Mouse (Mus musculus): Measurements from ENCODE around the gene Il17a. TPM values are rescaled to one million over a fixed set of nuclear protein-coding genes. Genes with fewer than 3 reads are reported as not detected.

The Il17a gene
- not detected for total RNA-seq (2021)
- long read RNA-seq, experiment 1, result 0 reads
- long read RNA-seq, experiment 2, result 0 reads

DNA sequence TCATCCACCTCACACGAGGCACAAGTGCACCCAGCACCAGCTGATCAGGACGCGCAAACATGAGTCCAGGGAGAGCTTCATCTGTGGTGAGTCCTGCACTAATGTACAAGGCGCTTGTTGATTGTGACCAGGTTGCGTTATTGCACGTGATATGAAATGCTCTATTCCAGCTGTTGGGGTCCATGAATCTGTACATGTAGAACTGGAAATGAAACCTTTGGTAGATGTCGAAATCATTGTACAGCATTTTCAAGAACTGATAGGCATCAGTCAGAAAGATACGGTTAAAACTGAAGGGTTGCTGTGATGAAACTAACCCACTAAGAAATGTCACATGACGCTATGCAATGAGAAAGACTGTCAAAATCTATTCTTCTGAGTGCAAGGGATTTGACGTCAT, at the start of gene Il17a:
Gene Il17a, plus strand, starts transcription at position 3 of the 400 bp plus-strand sequence.
- no peak within 1 kb of the TSS for H3K4me3 ChIP-seq
- intact Hi-C loops (cut with DNase I), result no loop called here
- DNase-seq (ENCODE audit: extremely low spot score in 1 of 2, low spot score in 2 of 2), result no peak
- TF ChIP-seq CTCF (IDR thresholded peaks at IDR 0.05), result no peak
- no peak within 1 kb of the TSS for H3K27ac ChIP-seq

DNA sequence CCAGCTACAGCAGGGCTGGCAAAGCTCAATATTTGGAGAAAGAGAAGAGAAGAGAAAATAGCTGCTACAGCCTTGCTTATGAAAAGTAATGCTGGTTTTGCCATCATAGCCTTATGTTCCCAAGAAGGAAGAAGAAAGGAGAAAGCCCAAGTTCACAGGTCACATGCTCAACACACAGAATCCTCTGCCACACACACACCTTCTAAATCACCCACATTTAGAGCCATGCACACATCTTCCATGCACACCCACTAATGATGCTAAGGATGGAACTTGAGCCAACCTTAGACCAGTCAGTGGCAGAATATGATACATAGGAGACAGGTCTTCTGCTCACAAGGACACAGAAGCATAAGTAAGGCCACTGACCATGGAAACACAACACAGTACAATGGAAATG, 47.9 kb upstream of the Il17a start:
- TF ChIP-seq CTCF (IDR thresholded peaks at IDR 0.05), result no peak
- intact Hi-C loops (cut with DNase I), result no loop called here
- H3K27ac ChIP-seq, result no peak overlapping the region
- H3K4me3 ChIP-seq, result no peak overlapping the region
- DNase-seq (ENCODE audit: extremely low spot score in 1 of 2, low spot score in 2 of 2), result no peak

DNA sequence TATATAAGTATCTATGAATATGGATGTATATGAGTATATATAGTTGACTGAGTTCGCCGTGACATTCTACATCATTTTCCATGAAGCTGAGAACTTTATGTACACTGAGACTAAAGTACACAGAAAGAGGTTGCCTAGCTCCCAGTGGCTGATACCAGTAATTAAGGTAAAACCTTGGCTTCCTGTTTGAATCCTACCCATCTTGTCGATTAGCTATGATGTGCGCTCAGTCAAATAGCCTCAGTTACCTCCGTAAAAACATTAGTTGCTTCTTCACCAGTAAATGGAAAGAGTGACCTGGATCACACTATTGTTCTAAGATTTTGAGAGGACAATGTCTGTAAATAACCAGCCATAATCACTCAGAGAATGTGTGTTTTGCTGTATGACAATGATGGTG, 47.3 kb upstream of the Il17a start:
- intact Hi-C loops (cut with DNase I), result no loop called here
- H3K4me3 ChIP-seq, result no peak overlapping the region
- H3K27ac ChIP-seq, result no peak overlapping the region
- no peak for DNase-seq (ENCODE audit: extremely low spot score in 1 of 2, low spot score in 2 of 2)
- no peak for TF ChIP-seq CTCF (IDR thresholded peaks at IDR 0.05)

DNA sequence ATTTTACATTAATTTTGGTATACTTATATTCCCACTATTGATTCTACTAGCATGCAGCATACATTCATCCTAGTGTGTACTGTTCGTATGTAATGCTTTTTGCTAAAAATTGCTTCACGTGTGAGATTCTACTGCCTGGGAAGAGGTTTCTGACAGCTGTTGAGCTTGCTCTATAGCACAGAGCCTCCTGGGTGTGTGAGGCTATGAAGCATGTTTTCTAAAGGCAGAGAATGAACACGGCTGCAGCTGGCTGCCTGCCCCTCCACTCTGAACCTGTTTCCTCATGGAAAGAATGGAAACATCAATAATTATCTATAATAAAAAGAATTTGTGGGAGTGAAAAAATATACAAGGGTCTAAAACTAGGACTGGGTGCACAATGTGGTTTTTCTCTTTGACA, 46.9 kb upstream of the Il17a start:
- no peak for TF ChIP-seq CTCF (IDR thresholded peaks at IDR 0.05)
- H3K4me3 ChIP-seq, result no peak overlapping the region
- intact Hi-C loops (cut with DNase I), result no loop called here
- DNase-seq (ENCODE audit: extremely low spot score in 1 of 2, low spot score in 2 of 2), result no peak
- no peak overlapping the region for H3K27ac ChIP-seq

DNA sequence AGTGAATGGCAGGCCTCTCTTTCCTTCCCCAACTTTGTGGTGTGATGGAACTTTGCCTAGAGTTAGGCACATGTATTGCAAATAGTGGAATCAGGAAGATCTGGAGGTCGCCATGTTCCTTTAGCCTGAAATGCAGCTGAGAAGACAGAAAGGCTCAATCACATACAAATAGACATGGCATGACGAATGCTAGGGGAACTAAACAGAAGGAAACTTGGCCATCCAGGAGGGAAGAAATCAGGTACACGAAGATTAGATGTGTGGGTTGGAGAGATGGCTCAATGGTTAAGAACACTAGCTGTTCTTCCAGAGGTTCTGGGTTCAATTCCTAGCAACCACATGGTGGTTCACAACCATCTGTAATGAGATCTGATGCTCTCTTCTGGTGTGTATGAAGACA, 46.3 kb upstream of the Il17a start:
- TF ChIP-seq CTCF (IDR thresholded peaks at IDR 0.05), result no peak
- H3K27ac ChIP-seq, result no peak overlapping the region
- DNase-seq (ENCODE audit: extremely low spot score in 1 of 2, low spot score in 2 of 2), result no peak
- intact Hi-C loops (cut with DNase I), result no loop called here
- no peak overlapping the region for H3K4me3 ChIP-seq

DNA sequence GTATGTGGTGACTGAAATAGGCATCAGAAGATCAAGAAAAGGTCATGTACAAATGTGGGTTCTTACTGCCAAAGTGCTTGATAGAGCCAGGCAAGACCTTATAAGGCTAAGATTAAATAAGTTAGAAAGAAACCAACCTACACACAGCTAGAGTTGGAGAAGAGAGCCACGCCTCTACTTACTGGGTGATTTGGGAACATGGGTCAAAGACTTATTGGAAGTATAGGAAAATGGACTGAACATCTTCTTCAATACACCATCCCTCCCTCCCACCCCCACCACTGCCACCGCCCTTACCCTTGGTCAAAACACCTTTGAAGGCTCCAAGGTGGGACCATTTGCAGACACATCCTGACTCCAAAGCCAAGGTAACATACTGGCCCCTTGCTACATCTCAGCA, 45.3 kb upstream of the Il17a start:
- TF ChIP-seq CTCF (IDR thresholded peaks at IDR 0.05), result no peak
- intact Hi-C loops (cut with DNase I), result no loop called here

DNA sequence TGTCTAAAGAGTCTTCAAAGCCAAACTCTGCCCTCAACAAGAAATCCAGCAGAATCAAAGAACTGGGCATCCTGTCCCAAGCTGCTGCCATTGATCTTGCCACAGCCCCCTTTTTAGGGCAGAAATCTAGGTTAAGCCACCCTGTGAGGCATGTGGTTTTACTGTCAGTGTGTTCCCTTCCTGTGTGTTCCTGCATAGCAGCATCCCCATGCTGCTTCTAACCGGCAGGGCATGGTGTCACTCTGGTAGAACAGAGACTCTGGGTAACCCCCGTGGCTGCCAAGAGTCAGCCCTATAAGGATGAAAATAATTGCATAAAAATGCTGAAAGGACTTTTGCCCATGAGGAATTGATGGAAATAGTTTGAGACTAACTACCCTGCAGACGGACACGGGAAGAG, 44.8 kb upstream of the Il17a start:
- no peak for DNase-seq (ENCODE audit: extremely low spot score in 1 of 2, low spot score in 2 of 2)
- Histone ChIP-seq H3K4me3 (no peak overlapping the region), H3K27ac (no peak overlapping the region)
- intact Hi-C loops (cut with DNase I), result no loop called here
- no peak for TF ChIP-seq CTCF (IDR thresholded peaks at IDR 0.05)

More for the DNA sequence above, 45.3 kb upstream of the Il17a start:
- H3K4me3 ChIP-seq, result no peak overlapping the region
- no peak for DNase-seq (ENCODE audit: extremely low spot score in 1 of 2, low spot score in 2 of 2)
- no peak overlapping the region for H3K27ac ChIP-seq

DNA sequence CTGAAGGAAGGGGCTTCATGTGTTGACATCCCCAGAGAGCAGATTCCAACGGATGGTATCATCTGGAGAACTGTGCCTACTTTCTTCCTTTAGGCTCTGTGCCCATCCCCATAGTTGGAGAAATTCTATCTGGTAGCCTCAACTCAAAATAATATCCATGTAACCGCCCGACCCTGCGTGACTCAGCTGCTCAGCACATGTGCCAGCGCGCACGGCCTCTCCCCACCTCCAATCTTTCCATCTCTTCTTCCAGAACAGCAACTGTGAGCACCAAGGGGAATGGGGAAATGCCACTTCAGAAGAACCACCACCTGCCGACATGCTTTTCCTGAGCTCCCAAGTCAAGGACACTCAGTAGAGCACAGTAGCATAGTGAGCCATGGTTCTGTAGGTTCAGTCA, 39.4 kb upstream of the Il17a start:
- Histone ChIP-seq H3K27ac (no peak overlapping the region), H3K4me3 (no peak overlapping the region)
- intact Hi-C loops (cut with DNase I), result no loop called here
- no peak for TF ChIP-seq CTCF (IDR thresholded peaks at IDR 0.05)
- no peak for DNase-seq (ENCODE audit: extremely low spot score in 1 of 2, low spot score in 2 of 2)

DNA sequence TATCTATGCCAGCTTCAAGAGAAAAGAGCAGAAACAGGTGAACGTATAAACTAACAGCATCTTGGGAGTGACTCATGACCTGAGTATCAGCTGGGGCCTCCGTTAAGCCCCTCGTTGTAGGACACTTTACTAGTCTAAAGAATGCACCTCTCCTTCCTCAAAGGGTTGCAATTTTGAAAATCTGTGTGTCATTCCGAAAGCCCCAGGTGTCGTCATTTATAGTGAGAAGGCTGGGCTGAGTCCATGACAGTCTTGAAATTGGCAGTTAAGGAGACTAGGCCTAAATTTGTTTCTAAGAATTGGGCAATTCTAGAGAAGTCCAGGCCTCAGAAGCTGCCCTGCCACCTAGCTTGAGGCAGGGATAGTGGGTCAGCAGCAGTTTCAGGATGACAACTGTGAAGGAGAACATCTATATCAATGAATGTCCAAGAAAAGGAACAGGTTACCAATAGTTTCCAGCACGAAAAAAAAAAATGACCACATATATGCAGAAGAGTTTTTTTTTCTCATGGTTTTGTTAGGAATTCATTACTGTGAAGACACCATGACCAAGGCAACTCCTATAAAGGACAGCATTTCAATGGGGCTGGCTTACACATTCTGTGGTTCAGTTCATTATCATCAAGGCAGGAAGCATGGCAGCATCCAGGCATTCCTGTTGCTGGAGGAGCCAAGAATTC, 36.9 kb upstream of the Il17a start:
- Histone ChIP-seq H3K27ac (no peak overlapping the region), H3K4me3 (no peak overlapping the region)
- intact Hi-C loops (cut with DNase I), result no loop called here
- DNase-seq (ENCODE audit: extremely low spot score in 1 of 2, low spot score in 2 of 2), result no peak
- TF ChIP-seq CTCF (IDR thresholded peaks at IDR 0.05), result no peak

DNA sequence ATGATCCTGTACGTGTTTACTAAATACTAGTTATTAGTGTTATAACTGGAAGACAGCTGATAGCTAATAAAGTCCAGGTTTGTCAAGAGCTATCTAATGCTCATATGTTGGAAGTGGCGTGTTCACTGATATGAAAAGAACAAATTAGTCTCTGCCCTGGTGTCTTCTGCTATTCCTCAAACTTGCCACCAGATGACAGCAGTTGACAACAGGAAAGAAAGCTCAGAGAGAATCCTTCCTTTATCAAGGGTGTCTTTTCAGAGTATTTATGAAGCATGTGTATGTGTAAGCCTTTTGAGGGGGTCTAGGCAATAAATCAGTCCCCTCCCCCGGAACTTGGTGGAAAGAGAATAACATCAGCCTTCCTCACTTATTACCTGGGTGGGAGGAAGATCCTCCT, 30.7 kb upstream of the Il17a start:
- DNase-seq (ENCODE audit: extremely low spot score in 1 of 2, low spot score in 2 of 2), result no peak
- TF ChIP-seq CTCF (IDR thresholded peaks at IDR 0.05), result peak; percentile 88
- Histone ChIP-seq H3K27ac (no peak overlapping the region), H3K4me3 (no peak overlapping the region)
- intact Hi-C loops (cut with DNase I), result loop anchor here (1.0 to 5.0 kb wide), 3 partner anchors 101 to 462 kb away; partner anchors contain the start of gene Paqr8

DNA sequence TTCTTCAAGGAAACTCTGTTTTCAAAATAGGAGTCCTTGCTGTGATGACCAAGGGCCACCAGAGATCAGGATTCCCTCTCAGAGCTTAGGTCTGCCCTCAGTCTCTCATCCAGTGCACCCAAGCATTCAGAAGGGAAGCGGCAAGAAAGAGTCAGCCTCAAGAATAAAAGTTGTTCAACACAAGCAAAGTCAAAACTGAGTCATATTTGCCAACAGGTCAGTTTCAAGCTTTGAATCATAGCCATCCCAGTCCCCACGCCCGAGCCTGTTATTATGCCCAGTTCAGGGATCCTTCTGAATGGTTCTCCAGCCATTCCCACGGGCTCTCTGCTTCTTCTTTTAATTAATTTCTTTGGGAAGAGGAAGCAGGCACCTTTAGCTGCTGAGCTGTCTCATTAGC, 5.9 kb downstream of the Il17a start:
- Histone ChIP-seq H3K4me3 (no peak overlapping the region), H3K27ac (no peak overlapping the region)
- TF ChIP-seq CTCF (IDR thresholded peaks at IDR 0.05), result no peak
- intact Hi-C loops (cut with DNase I), result no loop called here
- DNase-seq (ENCODE audit: extremely low spot score in 1 of 2, low spot score in 2 of 2), result no peak

DNA sequence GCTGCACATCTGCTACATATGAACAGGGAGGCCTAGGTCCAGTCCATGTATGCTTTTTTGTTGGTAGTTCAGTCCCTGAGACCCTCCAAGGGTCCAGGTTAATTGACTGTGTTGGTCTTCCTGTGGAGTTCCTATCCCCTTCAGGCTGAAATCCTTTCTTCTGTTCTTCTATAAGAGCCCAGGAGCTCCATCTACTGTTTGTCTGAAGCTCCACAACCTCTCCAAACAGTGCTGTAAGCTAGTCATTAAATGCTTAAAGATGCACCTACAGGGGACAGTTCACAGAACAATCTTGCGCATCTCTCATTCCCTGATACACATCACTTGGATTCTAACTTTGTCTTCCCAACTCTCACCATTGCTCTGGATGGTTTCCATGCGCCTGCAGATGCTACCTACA, 7.8 kb downstream of the Il17a start:
- H3K4me3 ChIP-seq, result no peak overlapping the region
- no peak overlapping the region for H3K27ac ChIP-seq
- peak; percentile 33 for TF ChIP-seq CTCF (IDR thresholded peaks at IDR 0.05)
- intact Hi-C loops (cut with DNase I), result no loop called here
- DNase-seq (ENCODE audit: extremely low spot score in 1 of 2, low spot score in 2 of 2), result no peak

DNA sequence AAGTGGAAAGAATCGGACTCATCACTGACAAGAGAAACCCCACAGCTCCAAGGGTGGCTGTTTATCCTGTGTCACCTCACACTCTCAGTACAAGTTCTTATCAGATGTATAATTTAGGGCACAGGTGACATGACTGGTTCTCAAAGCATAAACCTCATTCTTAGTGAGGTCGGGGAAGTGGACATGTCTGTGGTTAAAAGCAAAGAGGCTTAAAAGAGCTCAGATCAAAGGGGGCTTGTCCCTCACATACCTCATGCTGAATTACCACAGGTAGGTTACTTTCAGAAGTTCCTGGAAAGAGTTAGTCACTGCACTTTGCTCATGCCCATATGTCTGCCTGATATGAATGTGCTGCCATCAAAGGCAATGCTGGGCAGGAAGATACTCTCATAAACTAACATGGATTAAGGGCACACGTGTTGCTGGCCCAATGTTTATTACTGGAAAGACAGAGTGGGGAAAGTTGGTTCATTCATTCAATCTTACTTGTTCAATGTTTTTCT, 9.8 kb downstream of the Il17a start:
- no peak for DNase-seq (ENCODE audit: extremely low spot score in 1 of 2, low spot score in 2 of 2)
- no peak for TF ChIP-seq CTCF (IDR thresholded peaks at IDR 0.05)
- intact Hi-C loops (cut with DNase I), result no loop called here
- H3K4me3 ChIP-seq, result no peak overlapping the region
- no peak overlapping the region for H3K27ac ChIP-seq

Data from left cerebral cortex, adult 2 months (tissue).